Mouse (Mus musculus): ENCODE results near the gene Zfyve1.

DNA sequence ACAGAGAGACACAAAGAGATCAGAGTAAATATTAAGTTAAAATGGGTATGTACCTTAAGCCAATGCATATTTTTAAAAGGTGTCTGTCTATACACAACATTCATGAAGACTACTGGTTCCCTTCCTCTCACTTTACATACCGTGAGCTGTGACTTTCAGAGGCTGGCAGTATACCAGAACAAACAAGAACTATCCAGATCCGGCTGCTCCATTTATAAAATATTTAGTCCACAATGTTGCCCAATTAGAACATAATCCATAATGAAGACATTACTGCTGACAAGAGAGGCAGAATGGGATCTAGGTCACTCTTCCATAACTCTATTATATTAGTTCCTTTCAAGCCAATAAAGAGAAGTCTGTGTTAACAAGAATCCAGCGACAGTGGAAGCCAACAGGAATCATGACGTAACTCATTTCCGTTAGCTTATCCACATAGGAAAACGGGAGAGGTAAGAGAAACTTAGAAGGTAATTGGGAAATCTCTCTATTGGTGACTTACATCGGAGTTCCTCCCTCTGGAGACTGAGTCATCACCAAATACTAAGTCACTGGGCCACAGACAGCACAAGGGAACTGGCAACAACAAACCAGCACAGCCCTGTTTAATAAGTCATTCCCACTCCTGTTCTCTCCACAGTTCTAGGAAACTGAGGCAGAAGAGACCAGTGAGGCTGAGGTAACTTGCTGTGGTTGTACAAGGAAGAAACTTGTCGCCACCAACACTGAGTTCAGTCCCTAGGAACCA lies 5.1 kb downstream of the Zfyve1 start:
- TF ChIP-seq CTCF (IDR thresholded peaks at IDR 0.05; ENCODE audit: low read depth) (no peak), EP300 (IDR thresholded peaks at IDR 0.05; ENCODE audit: low read depth) (no peak)
